Mouse (Mus musculus) embryonic facial prominence, embryonic 14.5 days (tissue): ENCODE results near the gene Fxyd6. TPM values are rescaled to one million over a fixed set of nuclear protein-coding genes. Genes with fewer than 3 reads are reported as not detected.

Source experiments
- ATAC-seq: fragments of 200-750 bp; cut with Nextera tagmentation; 2 replicates; pipeline ENCODE4 v1.8.0; 2017; ENCODE audit warnings: low read depth, moderate number of reproducible peaks, moderate TSS enrichment
- DNase-seq: peaks from one replicate; pipeline ENCODE4 v3.0.0-alpha.2; 2015; ENCODE audit warnings: low spot score
- H3K27ac ChIP-seq: fragments of 300-500 bp; sonication (generic); replicated peaks from 2 replicates; pipeline ENCODE4 v1.5.1; 2014; ENCODE audit warnings: low read depth, mild to moderate bottlenecking, low read length, moderate library complexity
- H3K27me3 ChIP-seq: fragments of 300-500 bp; sonication (generic); replicated peaks from 2 replicates; pipeline ENCODE4 v1.6.1; 2014; ENCODE audit warnings: low read length; ENCODE audit not compliant: control insufficient read depth, insufficient read depth
- H3K36me3 ChIP-seq: fragments of 300-500 bp; sonication (generic); 2 replicates; pipeline ENCODE4 v1.6.1; 2014; ENCODE audit warnings: low read length, mixed read lengths; ENCODE audit not compliant: control insufficient read depth, insufficient read depth
- H3K4me1 ChIP-seq: fragments of 300-500 bp; sonication (generic); 2 replicates; pipeline ENCODE4 v1.6.1; 2014; ENCODE audit warnings: antibody characterized with exemption, low read length; ENCODE audit not compliant: control insufficient read depth, insufficient read depth
- H3K4me2 ChIP-seq: fragments of 300-500 bp; sonication (generic); 2 replicates; pipeline ENCODE4 v1.6.1; 2014; ENCODE audit warnings: low read depth, mild to moderate bottlenecking, low read length, moderate library complexity, mixed read lengths
- H3K4me3 ChIP-seq: fragments of 300-500 bp; sonication (generic); 2 replicates; pipeline ENCODE4 v1.5.1; 2014; ENCODE audit warnings: low read depth, mild to moderate bottlenecking, low read length
- H3K9ac ChIP-seq: fragments of 300-500 bp; sonication (generic); 2 replicates; pipeline ENCODE4 v1.6.1; 2014; ENCODE audit warnings: low read depth, mild to moderate bottlenecking, low read length, moderate library complexity, mixed read lengths
- H3K9me3 ChIP-seq: fragments of 300-500 bp; sonication (generic); 2 replicates; pipeline ENCODE4 v1.6.1; 2016; ENCODE audit warnings: low read length; ENCODE audit not compliant: control insufficient read depth
- WGBS: fragments of 180-500 bp; shearing (Covaris S2); extraction: QIAGEN DNeasy Blood & Tissue Kit; methylation state at CpG from one replicate; pipeline ENCODE4 v1.1.7; 2014; 5-methylcytosine and 5-hydroxymethylcytosine counted together
- polyA plus RNA-seq: library from polyadenylated mRNA; unstranded; fragments of >200 nt; fragmentation: Nextera tagmentation; extraction: Ambion mirVana; gene quantifications from 2 replicates; pipeline ENCODE4 v1.2.1, GENCODE M21; 2014

The Fxyd6 gene
- polyA plus RNA-seq, 1 experiment from 2014 or later, result 56.9 TPM

GRCm38 (mm10) chr9:45346276-45346675 lies 23.7 kb upstream of the Fxyd6 start:
- no peak overlapping the region for H3K27ac ChIP-seq
- H3K9me3 ChIP-seq, result no peaks in the 10 kb centered on the region
- DNase-seq (peak; percentile 47), ATAC-seq (no peak)
- H3K36me3 ChIP-seq, result no peaks in the 10 kb centered on the region
- WGBS, result 52% methylated on average over 6 of the region's 6 CpGs
- no peak overlapping the region for H3K4me2 ChIP-seq
- H3K9ac ChIP-seq, result no peak overlapping the region
- H3K27me3 ChIP-seq, result no peaks in the 10 kb centered on the region
- H3K4me1 ChIP-seq, result no peaks in the 10 kb centered on the region
- H3K4me3 ChIP-seq, result no peak overlapping the region

- H3K4me1 ChIP-seq, result no peaks in the 10 kb centered on the region
- H3K36me3 ChIP-seq, result no peaks in the 10 kb centered on the region
- 69% methylated on average over 6 of the region's 6 CpGs for WGBS
- H3K9ac ChIP-seq, result no peak overlapping the region
- no peak overlapping the region for H3K4me3 ChIP-seq
- no peaks in the 10 kb centered on the region for H3K27me3 ChIP-seq
- no peak overlapping the region for H3K4me2 ChIP-seq
- DNase-seq (no peak), ATAC-seq (no peak)
- H3K27ac ChIP-seq, result no peak overlapping the region
- H3K9me3 ChIP-seq, result no peaks in the 10 kb centered on the region
These were observed 21.4 kb upstream of the Fxyd6 start for GRCm38 (mm10) chr9:45348560-45348959.

DNA sequence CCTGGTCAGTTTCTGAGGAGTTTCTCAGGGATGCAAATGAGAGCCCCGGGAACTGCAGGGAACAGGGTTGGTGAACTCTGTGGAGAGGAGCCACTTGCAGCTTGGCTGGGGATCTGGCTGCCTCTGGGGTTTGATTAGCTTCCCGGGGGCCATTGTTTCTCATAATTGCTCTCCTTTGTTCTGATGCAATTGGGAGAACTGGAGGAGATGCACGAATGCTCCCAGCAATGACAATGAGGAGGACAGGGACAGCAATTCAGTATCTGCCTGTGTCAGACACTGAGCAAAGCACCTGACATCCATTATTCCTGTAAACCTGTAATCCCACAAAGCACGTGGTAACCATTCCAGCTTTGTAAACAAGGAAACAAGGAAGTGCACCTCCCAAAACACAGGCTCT lies 20.8 kb upstream of the Fxyd6 start:
- Histone ChIP-seq H3K4me1 (no peaks in the 10 kb centered on the region), H3K27me3 (no peaks in the 10 kb centered on the region), H3K27ac (no peak overlapping the region), H3K4me2 (no peak overlapping the region), H3K9me3 (no peaks in the 10 kb centered on the region), H3K4me3 (no peak overlapping the region), H3K36me3 (no peaks in the 10 kb centered on the region), H3K9ac (no peak overlapping the region)
- no peak for ATAC-seq
- DNase-seq, result no peak
- 37% methylated on average over 4 of the region's 4 CpGs for WGBS

DNA sequence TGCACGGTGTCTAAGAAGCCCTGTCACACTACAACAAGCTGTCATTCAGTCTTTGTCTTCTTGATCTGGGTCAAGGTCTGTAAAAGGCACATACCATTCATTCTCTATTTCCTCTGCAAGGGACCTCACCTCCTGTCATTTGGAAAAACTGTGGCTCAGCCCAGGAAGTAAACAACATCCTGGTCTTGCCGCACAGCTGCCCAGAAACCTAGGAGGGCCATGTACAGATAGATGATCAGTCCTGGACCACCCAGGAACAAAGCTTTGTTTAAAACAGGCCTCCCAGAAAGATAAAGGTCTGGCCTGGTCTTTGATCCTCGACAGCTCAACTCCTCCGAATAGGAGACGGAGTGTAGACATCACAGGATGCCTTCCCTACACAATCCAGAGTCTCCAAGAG lies 20.1 kb upstream of the Fxyd6 start:
- 48% methylated on average over 5 of the region's 5 CpGs for WGBS
- ATAC-seq, result no peak
- H3K4me1 ChIP-seq, result no peaks in the 10 kb centered on the region

GRCm38 (mm10) chr9:45355192-45355591 lies 14.8 kb upstream of the Fxyd6 start:
- Histone ChIP-seq H3K4me1 (no peaks in the 10 kb centered on the region), H3K9me3 (no peaks in the 10 kb centered on the region), H3K4me3 (no peak overlapping the region), H3K9ac (no peak overlapping the region), H3K27ac (no peak overlapping the region), H3K4me2 (no peak overlapping the region), H3K27me3 (no peaks in the 10 kb centered on the region), H3K36me3 (no peaks in the 10 kb centered on the region)
- WGBS, result 65% methylated on average over 2 of the region's 2 CpGs
- DNase-seq (no peak), ATAC-seq (no peak)

More for the DNA sequence above, 20.1 kb upstream of the Fxyd6 start:
- no peak overlapping the region for H3K4me2 ChIP-seq
- H3K27ac ChIP-seq, result no peak overlapping the region
- no peak for DNase-seq
- H3K36me3 ChIP-seq, result no peaks in the 10 kb centered on the region
- H3K9me3 ChIP-seq, result no peaks in the 10 kb centered on the region
- H3K4me3 ChIP-seq, result no peak overlapping the region
- H3K9ac ChIP-seq, result no peak overlapping the region
- no peaks in the 10 kb centered on the region for H3K27me3 ChIP-seq

DNA sequence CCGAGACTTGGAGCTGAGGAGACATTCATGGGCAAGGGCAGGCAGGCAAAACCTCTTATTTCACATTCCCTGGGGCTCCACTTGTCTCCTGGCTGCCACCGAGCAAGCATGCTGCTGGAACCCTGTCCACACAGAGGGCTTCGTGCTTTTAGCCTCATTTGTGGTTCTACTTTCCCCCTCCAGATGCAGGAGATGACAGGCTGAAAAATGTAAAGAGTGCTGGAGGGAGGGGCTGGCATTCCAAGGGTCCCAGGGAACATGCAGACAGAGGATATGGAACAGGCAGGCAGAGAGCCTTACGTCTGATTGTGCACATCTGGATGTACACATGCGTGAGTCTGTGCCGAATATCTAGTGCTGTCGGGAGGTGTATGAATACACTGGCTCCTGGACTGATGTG lies 11.6 kb upstream of the Fxyd6 start:
- H3K27ac ChIP-seq, result no peak overlapping the region
- ATAC-seq, result no peak
- H3K4me3 ChIP-seq, result no peak overlapping the region
- no peaks in the 10 kb centered on the region for H3K27me3 ChIP-seq
- H3K9me3 ChIP-seq, result no peaks in the 10 kb centered on the region
- H3K9ac ChIP-seq, result no peak overlapping the region
- 38% methylated on average over 7 of the region's 7 CpGs for WGBS
- H3K4me2 ChIP-seq, result no peak overlapping the region
- H3K4me1 ChIP-seq, result no peaks in the 10 kb centered on the region
- no peaks in the 10 kb centered on the region for H3K36me3 ChIP-seq
- DNase-seq, result peak; percentile 32

DNA sequence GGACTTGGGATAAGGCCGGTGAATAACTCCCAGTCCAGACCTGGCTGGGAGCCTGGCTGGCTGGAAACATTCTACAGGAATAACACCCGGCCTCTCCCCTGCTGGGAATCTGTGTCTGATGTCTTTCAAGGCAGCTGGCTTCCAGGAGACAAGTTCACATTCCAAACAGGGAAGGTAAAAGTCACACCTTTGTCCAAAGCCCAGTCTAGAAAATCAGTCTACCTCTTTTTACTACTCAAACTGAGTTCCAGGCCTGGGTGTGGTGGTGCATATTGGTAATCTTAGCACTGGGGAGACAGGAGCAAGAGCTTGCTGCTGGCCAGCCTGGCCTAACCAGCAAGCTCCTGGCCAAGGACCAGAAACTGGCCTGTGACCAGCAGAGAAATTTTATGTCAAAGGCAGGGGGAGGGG lies 7.9 kb upstream of the Fxyd6 start:
- Histone ChIP-seq H3K4me2 (no peak overlapping the region), H3K36me3 (no peaks in the 10 kb centered on the region), H3K9ac (no peak overlapping the region), H3K27me3 (no peaks in the 10 kb centered on the region), H3K4me3 (no peak overlapping the region), H3K4me1 (no peaks in the 10 kb centered on the region), H3K27ac (no peak overlapping the region), H3K9me3 (no peaks in the 10 kb centered on the region)
- DNase-seq (peak; percentile 33), ATAC-seq (no peak)
- 25% methylated on average over 2 of the region's 2 CpGs for WGBS

DNA sequence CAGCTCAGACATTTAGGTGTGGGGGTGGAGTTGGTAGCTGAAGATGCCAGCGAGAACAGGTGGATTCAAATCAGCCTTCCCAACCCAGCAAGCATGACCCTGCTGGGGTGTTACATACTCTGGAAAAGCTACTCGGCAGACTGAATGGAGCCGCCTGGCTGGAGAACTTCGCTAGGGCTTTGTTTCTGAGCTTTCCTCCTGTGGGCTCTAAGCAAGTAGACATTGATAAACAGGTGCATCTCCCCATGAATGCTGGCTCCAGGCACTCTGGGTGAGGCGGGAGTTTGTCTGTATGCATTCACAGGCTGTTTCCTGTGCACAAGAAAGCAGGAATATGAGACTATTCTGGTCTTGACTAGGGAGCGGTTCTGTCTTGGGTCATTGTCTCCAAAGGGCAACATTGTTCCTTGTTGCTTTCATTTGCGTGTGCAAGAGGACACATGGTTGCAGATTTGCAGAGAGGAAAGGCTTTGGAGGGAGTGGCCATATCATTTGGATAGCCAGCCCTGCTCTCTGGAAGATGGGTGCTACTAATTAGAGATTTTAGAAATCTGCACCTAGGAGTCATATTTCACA lies 6.3 kb upstream of the Fxyd6 start:
- H3K27ac ChIP-seq, result no peak overlapping the region
- H3K4me1 ChIP-seq, result no peaks in the 10 kb centered on the region
- ATAC-seq (no peak), DNase-seq (no peak)
- no peak overlapping the region for H3K4me3 ChIP-seq
- H3K4me2 ChIP-seq, result no peak overlapping the region
- 66% methylated on average over 7 of the region's 7 CpGs for WGBS
- H3K9ac ChIP-seq, result no peak overlapping the region
- H3K36me3 ChIP-seq, result no peaks in the 10 kb centered on the region
- no peaks in the 10 kb centered on the region for H3K9me3 ChIP-seq
- no peaks in the 10 kb centered on the region for H3K27me3 ChIP-seq

DNA sequence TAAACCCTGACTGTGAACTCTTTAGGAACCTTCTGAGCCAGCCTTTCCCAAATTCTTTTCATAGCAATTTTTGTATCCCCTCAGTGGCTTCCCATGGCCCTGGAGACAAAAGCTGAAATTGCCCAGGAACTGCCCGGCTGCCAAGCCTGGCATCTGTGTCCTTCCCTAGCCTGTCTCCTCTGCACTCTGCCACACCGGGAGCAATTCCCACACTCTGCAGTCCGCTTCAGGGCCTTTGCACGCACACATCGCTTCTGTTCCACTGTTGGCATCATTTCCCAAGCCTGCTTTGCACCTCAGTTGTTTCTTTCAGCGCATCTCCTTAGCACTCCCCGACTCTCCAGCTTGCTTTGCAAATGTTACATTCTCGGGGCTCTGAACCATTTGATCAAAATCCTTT lies 2.3 kb upstream of the Fxyd6 start:
- no peaks in the 10 kb centered on the region for H3K9me3 ChIP-seq
- H3K27ac ChIP-seq, result no peak overlapping the region
- DNase-seq (no peak), ATAC-seq (no peak)
- WGBS, result 70% methylated on average over 8 of the region's 8 CpGs
- no peaks in the 10 kb centered on the region for H3K36me3 ChIP-seq
- H3K4me1 ChIP-seq, result peaks cover 7% of the 10 kb centered on the region; the same call in 1 of the 2 replicates
- no peak overlapping the region for H3K4me2 ChIP-seq
- H3K4me3 ChIP-seq, result no peak overlapping the region
- H3K9ac ChIP-seq, result no peak overlapping the region
- no peaks in the 10 kb centered on the region for H3K27me3 ChIP-seq
